Mouse (Mus musculus) embryonic facial prominence, embryonic 11.5 days (tissue): Measurements from ENCODE around the gene Gm20481. TPM values are rescaled to one million over a fixed set of nuclear protein-coding genes. Genes with fewer than 3 reads are reported as not detected.

Experiments used
- ATAC-seq: fragments of 200-750 bp; cut with Nextera tagmentation; replicated peaks from 2 replicates; pipeline ENCODE4 v1.8.0; 2017; ENCODE audit warnings: low read depth; ENCODE audit not compliant: insufficient number of reproducible peaks, low FRiP score, low TSS enrichment
- DNase-seq: peaks from one replicate; pipeline ENCODE4 v3.0.0-alpha.2; 2015; ENCODE audit warnings: low spot score
- H3K27ac ChIP-seq: fragments of 300-500 bp; sonication (generic); replicated peaks from 2 replicates; pipeline ENCODE4 v1.5.1; 2014; ENCODE audit warnings: mild to moderate bottlenecking, low read depth, low read length, control low read depth
- H3K27me3 ChIP-seq: fragments of 300-500 bp; sonication (generic); 2 replicates; pipeline ENCODE4 v1.6.1; 2014; ENCODE audit warnings: mild to moderate bottlenecking, low read length, moderate library complexity, mixed read lengths; ENCODE audit not compliant: control insufficient read depth, insufficient read depth
- H3K36me3 ChIP-seq: fragments of 300-500 bp; sonication (generic); replicated peaks from 2 replicates; pipeline ENCODE4 v1.6.1; 2014; ENCODE audit warnings: low read depth, mild to moderate bottlenecking, low read length, moderate library complexity, mixed read lengths; ENCODE audit not compliant: control insufficient read depth, insufficient read depth
- H3K4me1 ChIP-seq: fragments of 300-500 bp; sonication (generic); 2 replicates; pipeline ENCODE4 v1.6.1; 2014; ENCODE audit warnings: low read length, mixed read lengths; ENCODE audit not compliant: control insufficient read depth, insufficient read depth
- H3K4me2 ChIP-seq: fragments of 300-500 bp; sonication (generic); 2 replicates; pipeline ENCODE4 v1.6.1; 2014; ENCODE audit warnings: low read depth, mild to moderate bottlenecking, control low read depth, low read length, moderate library complexity
- H3K4me3 ChIP-seq: fragments of 300-500 bp; sonication (generic); 2 replicates; pipeline ENCODE4 v1.5.1; 2014; ENCODE audit warnings: low read depth, low read length, control low read depth
- H3K9ac ChIP-seq: fragments of 300-500 bp; sonication (generic); replicated peaks from 2 replicates; pipeline ENCODE4 v1.6.1; 2014; ENCODE audit warnings: mild to moderate bottlenecking, control low read depth, low read length
- H3K9me3 ChIP-seq: fragments of 300-500 bp; sonication (generic); replicated peaks from 2 replicates; pipeline ENCODE4 v1.6.1; 2016; ENCODE audit warnings: mild to moderate bottlenecking, low read length, inconsistent platforms, mixed read lengths; ENCODE audit not compliant: control insufficient read depth
- WGBS: fragments of 180-500 bp; shearing (Covaris S2); extraction: QIAGEN DNeasy Blood & Tissue Kit; methylation state at CpG from one replicate; pipeline ENCODE4 v1.1.7; 2014; 5-methylcytosine and 5-hydroxymethylcytosine counted together
- polyA plus RNA-seq: library from polyadenylated mRNA; unstranded; fragments of >200 nt; fragmentation: Nextera tagmentation; extraction: Ambion mirVana; gene quantifications from 2 replicates; pipeline ENCODE4 v1.2.1, GENCODE M21; 2014

Gm20481 gene
- polyA plus RNA-seq, 1 experiment from 2014 or later = not detected

DNA sequence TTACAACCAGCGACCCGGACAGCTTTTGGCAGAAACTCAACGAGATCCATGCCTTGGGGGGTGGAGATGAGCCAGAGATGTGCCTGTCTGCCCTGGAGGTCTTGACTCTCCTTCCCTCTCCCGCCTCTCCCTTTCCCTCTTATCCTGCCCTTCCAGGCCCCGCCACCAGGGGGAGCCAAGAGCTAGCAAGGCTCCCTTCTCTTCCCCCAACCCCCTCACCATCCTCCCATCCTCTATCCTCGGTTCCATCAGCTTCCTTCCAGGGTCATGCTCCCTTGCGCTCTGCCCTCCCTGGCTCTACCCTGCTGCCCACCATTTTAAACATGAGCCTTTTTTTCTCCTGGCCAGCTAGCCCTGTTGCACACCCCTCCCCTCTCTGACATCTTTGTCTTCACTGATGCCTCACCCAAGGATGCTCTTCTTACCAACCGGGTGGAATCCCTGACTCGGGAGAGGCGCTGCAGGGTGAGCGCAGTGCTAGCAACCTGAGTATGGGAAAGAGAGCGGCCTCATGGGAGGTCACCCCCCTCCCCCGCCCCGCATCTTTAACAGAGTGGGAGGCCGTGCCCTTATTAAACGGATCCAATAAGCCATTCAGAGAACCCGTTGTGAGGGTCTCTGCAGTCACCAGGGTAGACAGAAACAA is 51.6 kb downstream of the Gm20481 start:
- peak overlapping the region; percentile 22; the same call in 1 of the 2 replicates for H3K4me2 ChIP-seq
- peak overlapping the region; percentile 45 for H3K9ac ChIP-seq
- no peak overlapping the region; the same call in 1 of the 2 replicates for H3K27ac ChIP-seq
- H3K4me3 ChIP-seq = no peak overlapping the region
- ATAC-seq = peak; percentile 65
- H3K9me3 ChIP-seq = no peaks in the 10 kb centered on the region
- WGBS = 7% methylated on average over 17 of the region's 17 CpGs
- H3K4me1 ChIP-seq = no peaks in the 10 kb centered on the region; the same call in none of the 2 replicates
- H3K27me3 ChIP-seq = no peaks in the 10 kb centered on the region
- peak; percentile 89 for DNase-seq
- no peaks in the 10 kb centered on the region for H3K36me3 ChIP-seq

Other genes starting within 250 kb of the Gm20481 start
- not detected in 2 replicates for gene C4b, start 226.0 kb upstream of the Gm20481 start, polyA plus RNA-seq
- not detected in 2 replicates for gene Cyp21a1, start 165.4 kb upstream of the Gm20481 start, polyA plus RNA-seq
- gene Stk19, start 133.0 kb upstream of the Gm20481 start, polyA plus RNA-seq = 14.4 and 18.4 TPM in 2 replicates
- 65.3 and 68.1 TPM in 2 replicates for gene Dxo, start 132.9 kb upstream of the Gm20481 start, polyA plus RNA-seq
- gene Skiv2l, start 119.7 kb upstream of the Gm20481 start, polyA plus RNA-seq = 27.1 and 31.9 TPM in 2 replicates
- 128 and 130 TPM in 2 replicates for gene Nelfe, start 119.5 kb upstream of the Gm20481 start, polyA plus RNA-seq
- gene Cfb, start 107.4 kb upstream of the Gm20481 start, polyA plus RNA-seq = 1.2 and 2.0 TPM in 2 replicates
- 1.6 and 2.0 TPM in 2 replicates for gene Zbtb12, start 90.4 kb upstream of the Gm20481 start, polyA plus RNA-seq
- gene Gm20547, start 87.9 kb upstream of the Gm20481 start, polyA plus RNA-seq = not detected in 2 replicates
- gene C2, start 71.6 kb upstream of the Gm20481 start, polyA plus RNA-seq = 0.81 and 1.6 TPM in 2 replicates
- 59.3 and 60.6 TPM in 2 replicates for gene Ehmt2, start 71.4 kb upstream of the Gm20481 start, polyA plus RNA-seq
- 0.08 and 0.11 TPM in 2 replicates for gene Slc44a4, start 55.4 kb upstream of the Gm20481 start, polyA plus RNA-seq
- gene Neu1, start 38.7 kb upstream of the Gm20481 start, polyA plus RNA-seq = 10.9 and 13.1 TPM in 2 replicates
- 0.21 and 0.49 TPM in 2 replicates for gene Hspa1b, start 10.7 kb upstream of the Gm20481 start, polyA plus RNA-seq
- gene Hspa1a, start 2.2 kb downstream of the Gm20481 start, polyA plus RNA-seq = 1.7 and 1.8 TPM in 2 replicates
- 1.5 and 2.0 TPM in 2 replicates for gene Hspa1l, start 2.8 kb downstream of the Gm20481 start, polyA plus RNA-seq
- 219 and 241 TPM in 2 replicates for gene Lsm2, start 11.9 kb downstream of the Gm20481 start, polyA plus RNA-seq
- 73.9 and 85.2 TPM in 2 replicates for gene Vars, start 31.1 kb downstream of the Gm20481 start, polyA plus RNA-seq
- 0.10 and 0.17 TPM in 2 replicates for gene Vwa7, start 46.7 kb downstream of the Gm20481 start, polyA plus RNA-seq
- 3.5 and 7.5 TPM in 2 replicates for gene Sapcd1, start 58.1 kb downstream of the Gm20481 start, polyA plus RNA-seq
- gene Msh5, start 76.8 kb downstream of the Gm20481 start, polyA plus RNA-seq = 3.0 and 3.2 TPM in 2 replicates
- 73.9 and 84.2 TPM in 2 replicates for gene Clic1, start 80.1 kb downstream of the Gm20481 start, polyA plus RNA-seq
- gene Ddah2, start 89.1 kb downstream of the Gm20481 start, polyA plus RNA-seq = 543 and 586 TPM in 2 replicates
- 0.33 TPM in 1 of 2 replicates, not detected in the other for gene Ly6g6c, start 95.5 kb downstream of the Gm20481 start, polyA plus RNA-seq
- gene Mpig6b, start 96.3 kb downstream of the Gm20481 start, polyA plus RNA-seq = 0.74 and 1.2 TPM in 2 replicates
- 0.66 and 1.1 TPM in 2 replicates for gene Ly6g6e, start 107.0 kb downstream of the Gm20481 start, polyA plus RNA-seq
- gene Ly6g6d, start 108.2 kb downstream of the Gm20481 start, polyA plus RNA-seq = 0.92 TPM in 1 of 2 replicates, not detected in the other
- gene Ly6g6f, start 115.7 kb downstream of the Gm20481 start, polyA plus RNA-seq = 0.36 and 0.43 TPM in 2 replicates
- gene Abhd16a, start 119.4 kb downstream of the Gm20481 start, polyA plus RNA-seq = 38.5 and 39.8 TPM in 2 replicates
- not detected in 2 replicates for gene Ly6g5c, start 138.4 kb downstream of the Gm20481 start, polyA plus RNA-seq
- 0.53 and 1.1 TPM in 2 replicates for gene Ly6g5b, start 145.5 kb downstream of the Gm20481 start, polyA plus RNA-seq
- gene Gpank1, start 151.5 kb downstream of the Gm20481 start, polyA plus RNA-seq = 24.6 and 26.4 TPM in 2 replicates
- gene Csnk2b, start 152.1 kb downstream of the Gm20481 start, polyA plus RNA-seq = 273 and 294 TPM in 2 replicates
- 6.9 and 7.4 TPM in 2 replicates for gene D17H6S53E, start 156.5 kb downstream of the Gm20481 start, polyA plus RNA-seq
- gene Apom, start 162.1 kb downstream of the Gm20481 start, polyA plus RNA-seq = 0.49 and 0.64 TPM in 2 replicates
- 87.8 and 101 TPM in 2 replicates for gene Bag6, start 165.3 kb downstream of the Gm20481 start, polyA plus RNA-seq
- gene Prrc2a, start 195.0 kb downstream of the Gm20481 start, polyA plus RNA-seq = 131 and 144 TPM in 2 replicates
- gene Aif1, start 206.2 kb downstream of the Gm20481 start, polyA plus RNA-seq = 6.1 and 7.9 TPM in 2 replicates
- gene Lst1, start 218.5 kb downstream of the Gm20481 start, polyA plus RNA-seq = 3.8 and 6.1 TPM in 2 replicates
- 0.32 and 0.48 TPM in 2 replicates for gene Ltb, start 224.5 kb downstream of the Gm20481 start, polyA plus RNA-seq
- not detected in 2 replicates for gene Tnf, start 232.1 kb downstream of the Gm20481 start, polyA plus RNA-seq
- not detected in 2 replicates for gene Lta, start 235.4 kb downstream of the Gm20481 start, polyA plus RNA-seq